Mouse (Mus musculus): ENCODE measurements around the gene Zdhhc19.

DNA sequence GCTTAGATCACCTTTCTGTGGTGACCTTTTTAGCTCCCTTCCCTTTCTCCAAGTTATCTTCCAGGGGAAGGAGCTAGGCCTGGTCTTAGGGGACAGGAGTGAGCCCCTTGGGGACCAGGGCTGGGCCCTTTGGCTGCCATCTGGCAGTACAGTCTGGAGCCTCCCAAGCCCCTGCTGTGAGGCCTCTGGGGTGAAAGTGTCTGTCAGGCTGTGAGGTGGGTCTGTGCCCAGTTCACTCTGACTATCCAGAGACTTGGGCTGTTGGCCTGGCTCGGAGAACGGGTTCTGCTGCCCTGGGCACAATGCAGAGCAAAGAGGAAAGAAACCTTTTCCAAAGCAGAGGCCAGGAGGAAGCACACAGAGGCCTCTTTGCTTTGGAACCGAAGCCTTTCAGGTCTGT lies 16.9 kb downstream of the Zdhhc19 start:
- TF ChIP-seq CTCF (IDR thresholded peaks at IDR 0.05 in 2 of 3, conservative IDR thresholded peaks at IDR 0.05 in 1 of 3; ENCODE audit: control insufficient read depth in 1 of 3, insufficient read depth in 1 of 3, low read depth in 2 of 3, low read length in 3 of 3, poor library complexity in 1 of 3, severe bottlenecking in 1 of 3) (no peak), RCOR1 (IDR thresholded peaks at IDR 0.05; ENCODE audit: low read depth, low read length) (no peak), MEF2A (IDR thresholded peaks at IDR 0.05; ENCODE audit: extremely low read depth, insufficient replicate concordance, low read depth, low read length, poor library complexity, severe bottlenecking) (no peak), TBP (IDR thresholded peaks at IDR 0.05; ENCODE audit: low read depth, low read length) (no peak)

All from MEL (cell line).